Comparison of ENCODE assay signal across 14 mouse cellular contexts in the genomic region with DNA sequence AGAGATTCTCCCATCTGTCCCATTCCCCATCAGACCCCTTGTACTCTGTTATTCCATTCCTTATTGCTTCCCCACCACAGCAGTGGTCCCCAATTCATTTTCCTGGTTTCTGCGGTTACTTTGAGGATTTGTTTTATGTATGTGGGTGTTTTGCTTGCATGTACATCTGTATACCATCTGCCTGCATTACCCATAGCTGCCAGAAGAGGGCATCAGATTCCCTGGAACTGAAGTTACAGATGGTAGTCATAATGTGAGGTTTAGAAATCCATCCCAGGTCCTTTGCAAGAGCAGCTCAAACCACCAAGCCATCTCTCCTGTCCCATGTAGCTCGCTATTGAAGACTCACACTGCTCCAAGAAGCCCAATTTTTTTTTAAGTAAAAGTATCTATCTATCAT. TPM values are rescaled to one million over a fixed set of nuclear protein-coding genes. Genes with fewer than 3 reads are reported as not detected.
A peak's percentile ranks its signal among the peaks of the same experiment; 100 is the strongest.
DNase-seq lines count a peak whose midpoint lies in the region; ATAC-seq and TF ChIP-seq lines count a peak whose summit lies in the region.
"Had no signal": no experiment of that assay in that cellular context is flagged by ENCODE, and none has a peak within 500 bp of the region (broad histone marks: within the 10 kb centered on the region; RNA-seq: fewer than 3 reads in every experiment).

No protein-coding gene starts in this region.

- H3K4me1 ChIP-seq in lung, adult 2 months (ENCODE audit: control insufficient read depth, insufficient read depth, low read length), result no peaks in the 10 kb centered on the region
- H3K4me1 ChIP-seq: embryonic facial prominence, embryonic 13.5 days; liver, embryonic 15.5 days had no signal

- 80% methylated on average over 2 of the region's 2 CpGs for WGBS in lung, adult 2 months

- H3K4me3 ChIP-seq in lung, adult 2 months (replicated peaks; ENCODE audit: extremely low read depth, low read depth, low read length), result no peak overlapping the region
- H3K4me3 ChIP-seq: embryonic facial prominence, embryonic 13.5 days; liver, embryonic 15.5 days had no signal

- TF ChIP-seq CTCF in lung, adult 2 months (IDR thresholded peaks at IDR 0.05; ENCODE audit: insufficient read depth, low read length), result 0 out of 2 replicates have a peak, but pooled peaks have one; percentile 11

- ATAC-seq in megakaryocyte progenitor cell, adult 5-6 weeks (replicated peaks; ENCODE audit: poor library complexity), result peak; percentile 50

- peak; percentile 1 for DNase-seq in adrenal gland, postnatal 25 days
- DNase-seq in adrenal gland, postnatal 14 days, result no peak
- peak; percentile 6 for DNase-seq in lung, adult 2 months
- no peak for DNase-seq in lung, postnatal 36 days
- DNase-seq in MEL-GATA-1-ER (ENCODE audit: extremely low read depth, low read depth), result peak; percentile 44
- no peak for DNase-seq in right cerebral cortex, postnatal 25 days
- DNase-seq in layer of hippocampus, postnatal 14 days (ENCODE audit: low spot score in 2 of 2), result no peak

- no peak for TF ChIP-seq POLR2A in lung, adult 2 months (IDR thresholded peaks at IDR 0.05; ENCODE audit: borderline replicate concordance, extremely low read depth, low read depth, low read length)

RNA-seq across cellular contexts. Expression of a gene that starts 16.5 kb away (rescaled TPM):
- total RNA-seq in adrenal gland, postnatal 25 days (2021), result 1.8 and 2.2 TPM in 2 replicates
- total RNA-seq in adrenal gland, postnatal 14 days (2021), result 1.9 and 2.7 TPM in 2 replicates
- polyA plus RNA-seq in lung, adult 2 months (2012; rRNA removed), result 0.27 and 0.28 TPM in 2 replicates
- total RNA-seq in megakaryocyte progenitor cell, adult 5-6 weeks (2015), result not detected in 2 replicates
- total RNA-seq in megakaryocyte progenitor cell, adult 5-6 weeks (2017), result 0.04 and 0.10 TPM in 2 replicates
- total RNA-seq in layer of hippocampus, postnatal 14 days (2021), result 1 to 10 TPM; 3.7 to 4.7 TPM

RNA-seq across cellular contexts. Expression of a gene that starts 40.5 kb away (rescaled TPM):
- not detected in 2 replicates for total RNA-seq in adrenal gland, postnatal 25 days (2021)
- total RNA-seq in adrenal gland, postnatal 14 days (2021), result not detected in 2 replicates
- polyA plus RNA-seq in lung, adult 2 months (2012; rRNA removed), result not detected in 2 replicates
- not detected in 2 replicates for total RNA-seq in megakaryocyte progenitor cell, adult 5-6 weeks (2015)
- total RNA-seq in megakaryocyte progenitor cell, adult 5-6 weeks (2017), result not detected in 2 replicates
- total RNA-seq in layer of hippocampus, postnatal 14 days (2021), result not detected
- polyA plus RNA-seq: C2C12; embryonic facial prominence, embryonic 13.5 days; frontal cortex, adult 2 months; heart, embryonic 16.5 days; large intestine, adult 2 months had no signal

RNA-seq across cellular contexts. Expression of a gene that starts 56.3 kb away (rescaled TPM):
- 1.5 and 2.0 TPM in 2 replicates for total RNA-seq in adrenal gland, postnatal 25 days (2021)
- 2.1 and 2.9 TPM in 2 replicates for total RNA-seq in adrenal gland, postnatal 14 days (2021)
- polyA plus RNA-seq in lung, adult 2 months (2012; rRNA removed), result 0.67 and 0.90 TPM in 2 replicates
- total RNA-seq in megakaryocyte progenitor cell, adult 5-6 weeks (2015), result 27.6 and 33.8 TPM in 2 replicates
- total RNA-seq in megakaryocyte progenitor cell, adult 5-6 weeks (2017), result 8.8 and 10.5 TPM in 2 replicates
- 10 to 100 TPM in 1 of 2 experiments, 1 to 10 TPM in 1; 8.4 to 11.9 TPM for total RNA-seq in layer of hippocampus, postnatal 14 days (2021)

Comparison
In these comparisons a context has a peak if more than half of its experiments do, and no peak if none do; other contexts are left out.
1. DNase-seq: peak in adrenal gland, postnatal 25 days (single experiment), lung, adult 2 months (single experiment) and MEL-GATA-1-ER (single experiment); none in adrenal gland, postnatal 14 days (single experiment), lung, postnatal 36 days (single experiment), right cerebral cortex, postnatal 25 days (single experiment) and layer of hippocampus, postnatal 14 days (0 of 2).